Mouse (Mus musculus) liver, embryonic 14.5 days (tissue): ENCODE measurements around the gene Pten. TPM values are rescaled to one million over a fixed set of nuclear protein-coding genes. Genes with fewer than 3 reads are reported as not detected.

Experiments used
- ATAC-seq: fragments of 200-750 bp; cut with Nextera tagmentation; 2 replicates; pipeline ENCODE4 v1.8.0; 2017; ENCODE audit warnings: moderate number of reproducible peaks, mild to moderate bottlenecking, moderate library complexity; ENCODE audit not compliant: insufficient read depth
- DNase-seq, 3 experiments: peaks; one replicate each; pipeline ENCODE4 v3.0.0-alpha.2; 2012 to 2013; ENCODE audit warnings: low read depth in 3 of 3, low spot score in 3 of 3
- H3K27ac ChIP-seq: fragments of 300-500 bp; sonication (generic); 2 replicates; pipeline ENCODE4 v1.5.1; 2014; ENCODE audit warnings: moderate library complexity, mild to moderate bottlenecking, control low read depth, inconsistent platforms
- H3K27me3 ChIP-seq: fragments of 300-500 bp; sonication (generic); 2 replicates; pipeline ENCODE4 v1.6.1; 2014; ENCODE audit warnings: mild to moderate bottlenecking, low read length, moderate library complexity; ENCODE audit not compliant: control insufficient read depth, insufficient read depth
- H3K36me3 ChIP-seq: fragments of 300-500 bp; sonication (generic); replicated peaks from 2 replicates; pipeline ENCODE4 v1.6.1; 2014; ENCODE audit warnings: low read depth; ENCODE audit not compliant: control insufficient read depth, insufficient read depth
- H3K4me1 ChIP-seq, 2 experiments: fragments of 200-500 bp in 1 of 2; fragments of 300-500 bp in 1 of 2; sonication (generic) in 1 of 2; replicated peaks; 2 replicates each; pipeline ENCODE4 v1.6.1; 2012 to 2014; ENCODE audit warnings: antibody characterized with exemption in 1 of 2, inconsistent platforms in 1 of 2, low read length in 1 of 2; ENCODE audit not compliant: control insufficient read depth in 2 of 2, insufficient read depth in 2 of 2
- H3K4me2 ChIP-seq: fragments of 300-500 bp; sonication (generic); 2 replicates; pipeline ENCODE4 v1.6.1; 2014; ENCODE audit warnings: low read depth, mild to moderate bottlenecking, control low read depth, moderate library complexity
- H3K4me3 ChIP-seq, 2 experiments: fragments of 200-500 bp in 1 of 2; fragments of 300-500 bp in 1 of 2; sonication (generic) in 1 of 2; 2 replicates each; pipeline ENCODE4 v1.5.1; 2012 to 2014; ENCODE audit warnings: low read depth in 2 of 2, low read length in 2 of 2, mild to moderate bottlenecking in 2 of 2, control low read depth in 1 of 2, inconsistent platforms in 1 of 2, moderate library complexity in 1 of 2; ENCODE audit not compliant: insufficient read depth in 1 of 2
- H3K9ac ChIP-seq: fragments of 300-500 bp; sonication (generic); replicated peaks from 2 replicates; pipeline ENCODE4 v1.6.1; 2014; ENCODE audit warnings: mild to moderate bottlenecking, control low read depth, moderate library complexity
- H3K9me3 ChIP-seq: fragments of 300-500 bp; sonication (generic); 2 replicates; pipeline ENCODE4 v1.6.1; 2016; ENCODE audit warnings: low read length, mixed read lengths; ENCODE audit not compliant: control insufficient read depth
- CTCF ChIP-seq: IDR thresholded peaks from 2 replicates; pipeline ENCODE4 v1.5.1; 2016; ENCODE audit warnings: antibody characterized with exemption, low read depth, control low read depth
- EP300 ChIP-seq: IDR thresholded peaks from 2 replicates; pipeline ENCODE4 v1.6.1; 2016; ENCODE audit warnings: antibody characterized with exemption, low read depth
- WGBS: fragments of 180-500 bp; shearing (Covaris S2); extraction: QIAGEN DNeasy Blood & Tissue Kit; methylation state at CpG from one replicate; pipeline ENCODE4 v1.1.7; 2014; ENCODE audit not compliant: insufficient replicate concordance; 5-methylcytosine and 5-hydroxymethylcytosine counted together
- polyA plus RNA-seq, 2 experiments: library from polyadenylated mRNA; depleted of rRNA in 1 of 2; stranded (reverse) in 1 of 2; unstranded in 1 of 2; fragments of >200 nt; fragmentation: Nextera tagmentation in 1 of 2; extraction: Ambion mirVana in 1 of 2; gene quantifications; 2 replicates each; pipeline versions ENCODE4 v1.2.1 to v1.2.3; 2012 to 2014

The Pten gene
- polyA plus RNA-seq, 2 experiments = 3.5 to 4.3 TPM

DNA sequence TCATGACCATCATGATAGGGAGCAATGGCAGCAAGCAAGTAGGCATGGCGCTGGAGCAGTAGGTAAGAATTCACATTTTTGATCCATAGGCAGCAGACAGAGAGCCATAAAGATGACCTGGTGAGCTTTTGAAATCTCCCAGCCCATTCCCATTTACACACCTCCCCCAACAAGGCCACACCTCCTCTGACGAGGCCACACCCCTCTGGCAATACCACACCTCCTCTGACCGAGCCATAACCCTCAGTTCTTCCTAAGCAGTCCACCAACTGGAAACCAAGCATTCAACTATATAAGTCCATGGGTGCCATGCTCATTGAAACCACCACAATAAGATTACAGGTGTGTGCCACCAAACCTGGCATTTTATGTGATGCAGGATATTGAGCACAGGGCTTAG lies 95.0 kb downstream of the Pten start:
- ATAC-seq = no peak
- DNase-seq = no peak
- Histone ChIP-seq H3K9ac (no peak overlapping the region), H3K4me2 (no peak overlapping the region), H3K36me3 (no peaks in the 10 kb centered on the region), H3K27me3 (no peaks in the 10 kb centered on the region), H3K4me3 (no peak overlapping the region), H3K27ac (no peak overlapping the region), H3K9me3 (no peaks in the 10 kb centered on the region), H3K4me1 (no peaks in the 10 kb centered on the region)
- TF ChIP-seq EP300 (no peak), CTCF (no peak)
- 46% methylated on average over 3 of the region's 3 CpGs for WGBS

DNA sequence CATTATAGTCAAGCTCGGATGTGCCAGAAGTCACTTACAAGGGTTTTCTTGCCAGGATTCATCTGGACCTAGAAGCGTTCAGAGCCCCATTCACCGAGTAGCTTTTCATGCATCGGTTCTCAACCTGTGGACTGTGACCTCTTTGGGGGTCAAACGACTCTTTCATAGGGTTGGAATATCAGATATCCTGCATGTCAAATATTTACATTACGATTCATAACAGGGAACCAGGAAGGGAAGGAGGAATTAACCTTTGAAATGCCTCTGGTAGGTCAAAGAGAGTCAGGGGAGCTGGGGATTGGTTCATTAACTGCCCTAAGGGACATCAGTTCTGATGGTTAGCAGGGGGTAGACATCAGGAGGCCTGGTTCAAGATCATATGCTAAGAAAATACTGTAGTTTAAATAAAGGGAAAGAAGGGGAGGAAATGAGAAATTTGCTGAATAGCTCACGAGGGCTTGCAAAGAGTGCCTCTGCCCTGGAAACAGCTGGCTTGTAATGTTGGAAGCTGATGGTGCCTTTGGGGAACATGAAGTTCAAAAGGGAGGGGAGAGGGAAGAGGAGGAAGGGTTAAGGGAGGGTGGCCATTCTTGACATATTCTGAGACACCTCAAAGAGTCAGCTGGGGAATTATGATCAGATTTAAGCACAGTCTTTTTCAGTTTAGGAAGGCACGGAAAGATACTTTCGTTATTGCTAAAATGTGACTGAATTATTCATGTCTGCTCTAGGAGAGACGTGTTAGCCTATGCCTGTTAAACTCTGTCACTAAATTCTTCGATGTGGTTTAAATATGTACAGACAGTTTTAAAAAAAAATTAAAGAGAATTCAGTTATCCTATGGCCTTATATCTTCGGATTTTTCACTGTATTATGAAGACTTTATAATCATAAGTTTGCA lies 104.6 kb downstream of the Pten start:
- ATAC-seq (no peak), DNase-seq (no peak)
- Histone ChIP-seq H3K9me3 (no peaks in the 10 kb centered on the region), H3K36me3 (no peaks in the 10 kb centered on the region), H3K27me3 (no peaks in the 10 kb centered on the region), H3K27ac (no peak overlapping the region), H3K9ac (no peak overlapping the region), H3K4me1 (no peaks in the 10 kb centered on the region), H3K4me2 (no peak overlapping the region), H3K4me3 (no peak overlapping the region)
- TF ChIP-seq CTCF (no peak), EP300 (no peak)
- 62% methylated on average over 12 of the region's 12 CpGs for WGBS

DNA sequence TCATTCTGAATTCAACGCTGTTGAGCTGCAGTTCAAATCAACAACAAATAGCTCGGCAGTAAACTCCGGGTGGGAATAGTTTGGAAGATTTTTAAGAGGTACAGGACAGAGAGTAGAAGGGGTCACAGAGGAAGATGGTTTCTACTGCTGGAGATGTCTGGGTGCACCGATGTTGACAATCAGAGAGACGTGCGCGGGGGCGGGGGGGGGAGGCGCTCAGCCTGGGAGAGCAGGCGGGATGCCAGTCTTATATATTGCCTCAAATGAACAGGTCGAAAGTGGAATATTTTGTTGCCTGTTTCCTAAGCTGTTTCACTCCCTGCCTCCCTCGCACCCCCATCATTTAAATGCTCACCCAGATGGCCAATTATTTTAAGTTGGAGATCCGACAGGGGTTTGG lies 109.5 kb downstream of the Pten start:
- 32% methylated on average over 13 of the region's 13 CpGs for WGBS

DNA sequence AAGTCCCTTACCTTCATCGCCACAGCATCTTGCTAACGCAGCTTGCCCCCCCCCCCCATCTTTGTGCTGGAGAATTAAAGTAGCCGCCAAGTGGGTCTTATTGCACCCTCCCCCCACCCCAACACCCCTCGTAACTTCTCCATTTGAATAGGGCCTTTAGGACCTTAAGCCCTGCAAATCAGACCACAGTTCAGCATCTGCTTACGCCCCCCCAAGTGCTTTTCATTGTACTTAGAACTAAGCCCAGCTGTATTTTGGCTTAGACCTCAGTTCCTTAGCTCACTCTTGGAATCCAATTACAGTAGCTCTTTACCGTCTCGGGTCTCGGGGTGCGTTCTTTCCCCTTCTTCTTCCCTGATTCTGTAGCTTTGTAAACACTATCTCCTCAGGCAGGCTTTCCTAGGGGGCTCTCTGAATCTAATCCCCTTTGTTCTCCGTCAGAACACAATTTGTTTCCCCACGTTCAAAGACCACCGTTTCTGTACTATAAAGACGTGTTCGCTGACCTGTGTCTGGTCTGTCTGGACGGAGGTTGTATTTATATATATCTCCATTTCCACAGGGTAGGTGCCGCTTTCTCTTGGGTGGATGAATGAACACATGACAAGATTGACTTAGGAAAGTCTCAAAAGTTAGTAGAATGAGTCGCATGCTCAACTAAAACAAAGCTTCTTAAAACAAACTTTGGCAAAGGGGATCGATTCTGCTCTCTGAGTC lies 110.0 kb downstream of the Pten start:
- DNase-seq (no peak), ATAC-seq (no peak)
- Histone ChIP-seq H3K36me3 (no peaks in the 10 kb centered on the region), H3K27ac (no peak overlapping the region), H3K4me1 (peaks cover 0 to 3% of the 10 kb centered on the region in 2 experiments; a peak in 1 of 4 replicates), H3K27me3 (no peaks in the 10 kb centered on the region), H3K9ac (no peak overlapping the region), H3K4me2 (no peak overlapping the region), H3K9me3 (no peaks in the 10 kb centered on the region), H3K4me3 (no peak overlapping the region)
- TF ChIP-seq EP300 (no peak), CTCF (no peak)
- WGBS = 24% methylated on average over 18 of the region's 18 CpGs

More for the DNA sequence above, 109.5 kb downstream of the Pten start:
- no peak overlapping the region for H3K9ac ChIP-seq
- H3K4me3 ChIP-seq = no peak overlapping the region
- no peak for ATAC-seq
- H3K36me3 ChIP-seq = no peaks in the 10 kb centered on the region
- H3K27ac ChIP-seq = no peak overlapping the region
- no peaks in the 10 kb centered on the region for H3K9me3 ChIP-seq
- peaks cover 0 to 3% of the 10 kb centered on the region in 2 experiments; a peak in 1 of 4 replicates for H3K4me1 ChIP-seq
- H3K27me3 ChIP-seq = no peaks in the 10 kb centered on the region
- TF ChIP-seq EP300 (no peak), CTCF (no peak)
- H3K4me2 ChIP-seq = no peak overlapping the region
- DNase-seq = no peak

DNA sequence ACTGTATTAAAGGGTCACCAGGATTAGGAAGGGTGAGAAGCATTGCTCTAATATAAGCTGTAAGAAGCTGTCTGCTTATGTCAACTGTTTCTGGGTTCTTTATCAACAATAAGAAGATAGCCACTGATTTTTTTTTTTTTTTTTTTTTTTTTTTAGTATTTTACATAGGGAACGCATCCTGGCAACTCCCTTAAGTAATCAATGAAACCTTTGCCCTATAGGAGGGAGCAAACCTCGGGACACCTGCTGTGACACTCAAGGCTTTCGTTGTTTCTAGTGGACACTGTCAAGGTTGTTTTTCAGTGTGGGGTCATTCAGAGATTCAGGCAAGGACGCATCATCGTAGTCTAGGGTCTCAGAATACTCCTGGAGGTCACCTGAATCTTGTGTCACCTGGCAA lies 111.3 kb downstream of the Pten start:
- WGBS = 43% methylated on average over 5 of the region's 5 CpGs
- Histone ChIP-seq H3K4me3 (no peak overlapping the region), H3K4me1 (peaks cover 0 to 3% of the 10 kb centered on the region in 2 experiments; a peak in 1 of 4 replicates), H3K27ac (no peak overlapping the region), H3K9ac (no peak overlapping the region), H3K36me3 (no peaks in the 10 kb centered on the region), H3K4me2 (no peak overlapping the region), H3K9me3 (no peaks in the 10 kb centered on the region), H3K27me3 (no peaks in the 10 kb centered on the region)
- TF ChIP-seq CTCF = no peak
- TF ChIP-seq EP300 = no peak
- no peak for DNase-seq
- no peak for ATAC-seq
